Mouse (Mus musculus): ENCODE results near the gene Hephl1. TPM values are rescaled to one million over a fixed set of nuclear protein-coding genes. Genes with fewer than 3 reads are reported as not detected.

Gene Hephl1
- polyA plus RNA-seq, 1 experiment from 2014 or later = not detected

DNA sequence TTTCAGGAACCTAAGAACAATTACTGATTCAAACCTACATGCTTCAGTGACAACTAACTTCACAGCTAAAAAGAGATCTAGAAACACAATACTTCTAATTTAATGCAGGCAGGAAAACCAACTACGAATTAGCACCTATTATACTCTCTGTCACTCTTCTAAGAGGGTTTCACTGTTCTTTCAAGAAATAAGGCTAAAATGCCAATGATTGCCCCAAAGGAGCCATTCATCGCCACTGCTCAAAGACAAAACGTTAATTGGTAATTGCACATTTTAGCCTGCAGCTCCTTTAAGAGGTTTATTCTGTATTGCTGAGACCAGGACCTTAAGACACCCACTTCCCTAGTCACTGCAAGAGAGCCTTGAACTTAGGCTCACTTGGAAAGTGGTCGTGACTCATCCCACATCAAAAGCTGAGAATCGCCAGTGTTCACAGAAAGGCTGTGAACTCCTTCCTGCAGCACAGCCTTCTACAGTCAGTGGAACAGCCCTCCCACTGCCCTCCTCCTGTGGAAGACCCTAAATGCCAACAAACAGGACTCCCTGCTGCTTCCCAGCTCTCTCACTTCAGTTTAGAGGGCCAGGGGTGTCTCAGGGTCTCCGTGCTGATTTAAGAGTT, 108.8 kb downstream of the Hephl1 start:
- Histone ChIP-seq H3K27ac (0 out of 2 replicates have a peak overlapping the region, but pooled peaks have one; percentile 30), H3K27me3 (no peaks in the 10 kb centered on the region), H3K4me2 (replicated peaks) (no peak overlapping the region), H3K9me3 (replicated peaks) (no peaks in the 10 kb centered on the region), H3K36me3 (peaks cover 31% of the 10 kb centered on the region), H3K4me1 (peaks cover 18% of the 10 kb centered on the region), H3K4me3 (no peak overlapping the region), H3K9ac (no peak overlapping the region)
- ATAC-seq (ENCODE audit: low FRiP score) = no peak
- 27% methylated on average over 6 of the region's 6 CpGs for WGBS

Other genes starting within 250 kb of the Hephl1 start
- not detected in 2 replicates for gene Izumo1r, start 208.2 kb downstream of the Hephl1 start, polyA plus RNA-seq (2016; fragmentation: Nextera tagmentation; extraction: Ambion mirVana)
- 104 and 114 TPM in 2 replicates for gene Panx1, start 66.6 kb downstream of the Hephl1 start, polyA plus RNA-seq (2016; fragmentation: Nextera tagmentation; extraction: Ambion mirVana)
- gene Vstm5, start 126.9 kb upstream of the Hephl1 start, polyA plus RNA-seq (2016; fragmentation: Nextera tagmentation; extraction: Ambion mirVana) = 4.4 and 5.4 TPM in 2 replicates
- 37.3 and 39.8 TPM in 2 replicates for gene Med17, start 167.8 kb upstream of the Hephl1 start, polyA plus RNA-seq (2016; fragmentation: Nextera tagmentation; extraction: Ambion mirVana)
- gene Taf1d, start 194.1 kb upstream of the Hephl1 start, polyA plus RNA-seq (2016; fragmentation: Nextera tagmentation; extraction: Ambion mirVana) = 52.5 and 61.0 TPM in 2 replicates
- 12.0 and 12.4 TPM in 2 replicates for gene 4931406C07Rik, start 194.3 kb upstream of the Hephl1 start, polyA plus RNA-seq (2016; fragmentation: Nextera tagmentation; extraction: Ambion mirVana)
- gene Cep295, start 245.7 kb upstream of the Hephl1 start, polyA plus RNA-seq (2016; fragmentation: Nextera tagmentation; extraction: Ambion mirVana) = 20.5 and 23.6 TPM in 2 replicates

Measured in hindbrain, embryonic 12.5 days (tissue).